Mouse (Mus musculus) forebrain, embryonic 12.5 days (tissue): ENCODE measurements around the gene Lrpap1. TPM values are rescaled to one million over a fixed set of nuclear protein-coding genes. Genes with fewer than 3 reads are reported as not detected.
A peak's percentile ranks its signal among the peaks of the same experiment; 100 is the strongest.

Source experiments
- ATAC-seq: fragments of 200-750 bp; cut with Nextera tagmentation; 2 replicates; pipeline ENCODE4 v1.8.0; 2017; ENCODE audit warnings: moderate TSS enrichment; ENCODE audit not compliant: low FRiP score
- H3K27ac ChIP-seq: fragments of 300-500 bp; sonication (generic); 2 replicates; pipeline ENCODE4 v1.5.1; 2016; ENCODE audit warnings: mild to moderate bottlenecking
- H3K27me3 ChIP-seq: fragments of 300-500 bp; sonication (generic); 2 replicates; pipeline ENCODE4 v1.6.1; 2016; ENCODE audit warnings: mild to moderate bottlenecking
- H3K36me3 ChIP-seq: fragments of 300-500 bp; sonication (generic); replicated peaks from 2 replicates; pipeline ENCODE4 v1.6.1; 2016; ENCODE audit warnings: mild to moderate bottlenecking
- H3K4me1 ChIP-seq: fragments of 300-500 bp; sonication (generic); 2 replicates; pipeline ENCODE4 v1.6.1; 2016
- H3K4me2 ChIP-seq: fragments of 300-500 bp; sonication (generic); 2 replicates; pipeline ENCODE4 v1.6.1; 2016; ENCODE audit warnings: mild to moderate bottlenecking, moderate library complexity
- H3K4me3 ChIP-seq: fragments of 300-500 bp; sonication (generic); replicated peaks from 2 replicates; pipeline ENCODE4 v1.5.1; 2016; ENCODE audit warnings: mild to moderate bottlenecking
- H3K9ac ChIP-seq: fragments of 300-500 bp; sonication (generic); 2 replicates; pipeline ENCODE4 v1.6.1; 2016; ENCODE audit warnings: mild to moderate bottlenecking
- H3K9me3 ChIP-seq: fragments of 300-500 bp; sonication (generic); 2 replicates; pipeline ENCODE4 v1.6.1; 2016
- WGBS: fragments of 180-500 bp; shearing (Covaris S2); methylation state at CpG from one replicate; pipeline ENCODE4 v1.1.7; 2016; 5-methylcytosine and 5-hydroxymethylcytosine counted together
- polyA plus RNA-seq: library from polyadenylated mRNA; unstranded; fragments of >200 nt; fragmentation: Nextera tagmentation; extraction: Ambion mirVana; gene quantifications from 2 replicates; pipeline ENCODE4 v1.2.1, GENCODE M21; 2016

Gene Lrpap1
- polyA plus RNA-seq, 1 experiment from 2014 or later = 94.7 TPM

GRCm38 (mm10) chr5:35042431-35043109 is 63.0 kb downstream of the Lrpap1 start:
- H3K4me1 ChIP-seq = no peaks in the 10 kb centered on the region
- H3K4me3 ChIP-seq = no peak overlapping the region
- H3K9me3 ChIP-seq = no peaks in the 10 kb centered on the region
- H3K27me3 ChIP-seq = no peaks in the 10 kb centered on the region
- H3K9ac ChIP-seq = no peak overlapping the region
- 79% methylated on average over 10 of the region's 10 CpGs for WGBS
- H3K27ac ChIP-seq = no peak overlapping the region
- ATAC-seq = peak; percentile 37
- no peak overlapping the region for H3K4me2 ChIP-seq
- H3K36me3 ChIP-seq = no peaks in the 10 kb centered on the region

Other genes starting within 250 kb of the Lrpap1 start
- gene Msantd1, start 197.8 kb downstream of the Lrpap1 start, polyA plus RNA-seq = 3.0 and 3.4 TPM in 2 replicates
- 74.9 and 75.4 TPM in 2 replicates for gene Rgs12, start 156.3 kb downstream of the Lrpap1 start, polyA plus RNA-seq
- 0.57 and 0.70 TPM in 2 replicates for gene Hgfac, start 64.3 kb downstream of the Lrpap1 start, polyA plus RNA-seq
- gene Dok7, start 49.0 kb downstream of the Lrpap1 start, polyA plus RNA-seq = 0.61 and 0.68 TPM in 2 replicates
- gene Adra2c, start 172.6 kb upstream of the Lrpap1 start, polyA plus RNA-seq = 0.10 TPM in 1 of 2 replicates, not detected in the other